Mouse (Mus musculus) cerebellum, adult 11 months (tissue): ENCODE data around the gene Cdca4.
A peak's percentile ranks its signal among the peaks of the same experiment; 100 is the strongest.

Experiments used
- DNase-seq: peaks from one replicate; pipeline ENCODE4 v3.0.0; 2022

Gene Cdca4

GRCm38 (mm10) chr12:112829244-112829864 is at the start of gene Cdca4:
Gene Cdca4 (minus strand): TSS chr12:112829423.
- peak; percentile 98 for DNase-seq

DNA sequence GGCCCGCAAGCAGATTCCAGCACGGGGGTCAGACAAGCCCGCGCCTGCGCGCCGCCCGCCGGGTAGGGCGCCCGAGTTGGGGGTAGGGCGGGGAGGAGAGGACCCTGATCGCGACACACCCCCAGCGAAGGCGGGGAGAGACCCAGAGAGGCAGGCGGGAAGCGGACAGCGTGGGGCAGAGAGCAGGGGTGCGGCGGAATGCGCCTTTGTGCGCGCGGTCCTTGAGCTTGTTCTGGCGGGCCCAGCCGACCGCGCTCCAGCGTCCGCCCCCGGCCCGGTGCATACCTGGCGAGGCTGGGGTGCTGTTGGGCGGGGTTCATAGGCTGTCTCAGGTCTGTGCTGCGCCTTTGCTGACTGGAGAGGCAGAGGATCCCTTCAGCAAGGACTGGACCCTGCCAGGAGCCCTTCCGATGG is 48.4 kb upstream of the Cdca4 start:
- no peak for DNase-seq

GRCm38 (mm10) chr12:112877073-112877576 is 47.9 kb upstream of the Cdca4 start:
- no peak for DNase-seq

DNA sequence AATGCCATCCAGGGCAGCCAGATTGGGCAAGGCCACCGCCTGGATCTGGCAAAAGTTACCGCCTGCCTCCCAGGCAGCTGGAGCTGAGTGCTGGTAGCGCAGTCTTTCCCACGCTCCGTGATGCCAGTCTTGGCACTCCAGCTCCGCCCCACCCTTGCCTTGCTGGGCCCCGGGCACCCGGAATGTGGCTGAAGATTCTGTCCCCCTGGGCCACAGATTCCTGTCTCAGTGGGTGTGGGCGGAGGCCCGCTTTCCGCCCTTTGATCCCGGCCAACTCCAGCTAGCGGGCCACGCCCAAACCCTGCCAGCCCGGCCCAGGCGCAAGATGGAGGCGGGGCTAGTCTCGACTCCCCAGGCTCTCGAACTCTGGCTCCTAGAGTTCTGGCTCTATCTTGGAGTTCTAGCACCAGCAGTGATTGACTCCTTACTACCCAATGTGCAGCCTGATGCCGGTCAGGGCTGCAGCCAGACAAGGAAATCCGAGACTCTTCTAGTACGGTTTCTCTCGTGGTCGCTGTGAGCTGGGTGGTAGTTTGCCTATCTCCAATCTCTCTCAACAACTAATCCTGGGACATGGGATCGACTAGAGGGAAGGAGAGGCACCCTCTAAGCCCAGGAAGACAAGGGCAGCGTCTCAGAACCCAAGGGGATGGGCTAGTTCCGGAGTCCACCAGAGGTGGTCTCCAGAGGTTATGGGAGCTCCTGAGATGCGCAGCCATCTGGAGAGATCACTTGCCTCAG is 47.3 kb upstream of the Cdca4 start:
- DNase-seq, result no peak

DNA sequence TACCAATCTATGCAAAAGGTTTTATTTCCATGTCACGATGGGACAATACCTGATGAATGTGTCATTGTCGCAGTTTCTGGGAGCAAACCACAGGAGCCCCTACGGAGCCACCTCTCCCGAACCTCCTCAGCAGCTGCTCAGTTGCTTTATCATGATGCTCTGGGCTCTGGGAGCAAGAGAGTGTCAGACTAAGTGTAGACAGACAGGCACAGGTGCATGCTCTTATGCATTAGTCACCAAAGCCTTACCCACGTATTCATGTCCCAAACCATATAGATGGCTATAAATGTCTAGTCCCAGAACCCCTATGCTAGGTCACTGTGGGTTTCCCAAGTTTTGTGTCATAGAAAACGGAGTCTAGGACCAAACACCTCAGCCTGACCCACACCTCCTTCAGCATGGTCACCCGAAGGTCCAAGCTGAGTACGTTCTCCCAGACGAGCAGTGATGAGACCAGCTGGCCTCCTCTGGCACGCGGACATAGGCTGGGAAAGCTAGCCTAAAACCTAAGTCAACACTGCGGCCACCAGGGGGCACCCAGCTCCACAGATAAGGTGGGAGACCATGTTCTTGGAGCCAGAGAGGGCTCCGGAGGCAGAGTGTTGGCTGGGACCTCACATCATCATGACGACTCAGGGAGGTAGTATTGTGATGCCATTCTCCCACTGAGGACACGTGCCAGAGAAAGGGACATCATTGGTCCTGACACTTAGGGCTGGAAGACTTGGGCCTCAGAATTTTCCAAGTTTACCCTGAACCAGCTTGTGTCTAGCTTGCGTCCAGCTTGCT is 46.2 kb upstream of the Cdca4 start:
- DNase-seq, result peak; percentile 79

DNA sequence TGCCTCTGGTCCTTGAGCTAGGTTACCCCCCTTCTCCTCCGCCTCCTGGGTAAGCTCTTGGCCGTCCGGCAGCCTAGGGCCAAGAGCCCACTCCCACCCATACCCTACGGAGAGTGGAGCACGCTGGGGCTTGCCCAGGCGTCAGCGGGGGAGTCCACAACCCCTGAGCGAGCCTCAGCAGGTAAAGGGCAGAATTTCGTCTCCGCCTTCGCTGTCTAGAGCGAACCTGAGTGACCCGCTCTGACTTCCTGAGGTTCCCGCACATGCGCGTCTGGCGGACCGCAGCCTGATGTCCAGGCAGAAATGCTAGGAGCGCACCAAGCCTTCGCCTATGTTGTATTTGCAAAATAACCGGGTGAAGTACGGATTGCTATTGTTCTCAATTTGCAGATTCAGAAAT is 45.0 kb upstream of the Cdca4 start:
- no peak for DNase-seq

- DNase-seq, result no peak
These were observed 44.4 kb upstream of the Cdca4 start for GRCm38 (mm10) chr12:112873452-112874190.

DNA sequence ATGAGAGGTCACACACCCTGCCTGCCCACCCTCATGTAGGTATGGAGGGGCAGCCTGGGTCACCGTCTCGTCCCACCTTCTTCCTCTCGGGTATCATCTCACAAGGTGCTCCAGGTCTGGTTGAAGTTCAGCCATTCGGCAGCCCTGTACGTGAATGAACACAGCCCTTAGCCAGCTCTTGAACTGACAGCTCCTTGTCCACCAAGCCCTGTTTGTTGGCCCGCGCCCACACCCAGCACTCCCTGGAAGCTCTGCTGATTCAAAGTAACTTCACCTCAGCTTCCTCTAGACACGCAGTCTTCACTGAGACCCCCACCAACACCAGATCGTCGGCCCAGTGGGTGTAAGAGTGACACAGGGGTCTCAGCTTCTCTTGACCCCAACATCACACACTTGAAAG is 43.8 kb upstream of the Cdca4 start:
- no peak for DNase-seq

GRCm38 (mm10) chr12:112871272-112871671 is 42.0 kb upstream of the Cdca4 start:
- no peak for DNase-seq

DNA sequence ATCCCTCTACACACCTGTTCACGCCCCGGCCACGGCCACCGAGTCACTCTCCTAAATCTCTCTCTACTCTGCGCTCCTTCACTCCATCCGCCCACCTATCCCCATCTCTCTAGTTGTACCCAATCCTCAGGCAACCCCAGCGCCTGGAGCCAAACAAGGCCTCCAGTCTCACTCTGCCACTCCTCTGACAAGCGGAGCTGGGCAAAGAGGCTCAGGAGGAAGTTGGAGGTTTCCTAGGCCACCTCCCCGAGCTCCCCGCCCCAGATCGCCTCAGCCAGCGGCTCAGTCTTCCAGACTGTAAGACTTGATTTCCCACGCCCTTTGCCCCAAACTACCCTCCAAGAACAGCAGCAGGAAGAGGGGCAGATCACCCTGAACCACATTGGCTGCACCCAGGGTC is 41.6 kb upstream of the Cdca4 start:
- DNase-seq, result no peak

GRCm38 (mm10) chr12:112869783-112870204 is 40.6 kb upstream of the Cdca4 start:
- DNase-seq, result no peak

- no peak for DNase-seq
These were observed 39.2 kb upstream of the Cdca4 start, which contains the start of gene Gpr132 for GRCm38 (mm10) chr12:112868178-112869087. Gene Gpr132 (minus strand): TSS chr12:112868228.

DNA sequence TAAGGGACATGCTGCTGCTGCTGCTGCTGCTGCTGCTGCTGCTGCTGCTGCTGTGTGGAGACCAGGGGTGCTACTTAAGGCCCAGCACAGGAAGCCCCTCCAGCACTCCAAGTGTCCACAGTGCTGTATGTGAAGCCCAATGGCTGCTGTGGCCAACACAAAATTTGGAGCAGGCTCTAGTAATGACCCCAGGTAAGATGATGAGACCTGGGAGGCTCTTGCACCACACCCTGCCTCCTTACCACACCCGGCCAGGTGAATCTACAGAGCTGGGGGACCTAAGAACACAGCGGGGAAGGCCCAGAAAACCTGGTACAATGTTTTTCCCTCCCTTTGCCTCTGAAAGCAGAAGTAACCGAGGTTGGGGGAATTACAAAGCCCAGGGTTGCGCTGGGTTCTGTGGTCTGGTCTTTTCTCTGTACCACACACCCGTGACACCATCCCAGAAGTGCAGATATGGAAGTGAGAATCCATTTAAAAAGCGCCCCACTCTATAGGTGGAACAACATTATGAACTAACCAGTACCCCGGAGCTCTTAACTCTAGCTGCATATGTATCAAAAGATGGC is 38.0 kb upstream of the Cdca4 start:
- no peak for DNase-seq

DNA sequence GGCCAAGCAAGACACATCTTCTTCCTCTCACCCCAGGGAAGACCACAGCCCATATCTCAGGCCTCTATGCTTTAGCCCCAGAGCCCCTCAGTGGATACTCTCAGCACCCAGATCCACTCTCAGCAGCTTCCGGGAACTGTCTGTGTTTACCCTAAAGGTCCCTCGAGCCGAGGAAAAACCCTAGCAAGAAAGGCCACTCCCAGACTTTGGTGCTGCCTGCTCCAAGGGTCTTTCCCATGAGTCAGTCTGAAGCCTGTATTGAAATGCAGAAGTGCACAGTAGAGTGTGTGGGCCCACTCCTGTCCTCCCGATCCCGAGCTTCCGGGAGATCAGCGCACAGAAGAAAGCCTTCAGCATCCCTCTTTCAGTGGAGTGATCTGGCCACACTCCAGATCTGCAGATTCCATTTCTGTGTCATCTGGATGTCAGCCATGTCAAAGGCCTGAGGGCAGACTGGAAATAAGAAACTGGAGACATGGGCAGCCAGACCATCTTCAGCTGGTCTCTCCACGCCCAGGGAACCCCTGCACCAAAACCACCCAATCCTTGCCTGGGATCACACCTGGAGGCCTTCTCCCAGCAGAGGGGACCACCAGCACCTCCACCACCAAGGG is 37.4 kb upstream of the Cdca4 start:
- no peak for DNase-seq

DNA sequence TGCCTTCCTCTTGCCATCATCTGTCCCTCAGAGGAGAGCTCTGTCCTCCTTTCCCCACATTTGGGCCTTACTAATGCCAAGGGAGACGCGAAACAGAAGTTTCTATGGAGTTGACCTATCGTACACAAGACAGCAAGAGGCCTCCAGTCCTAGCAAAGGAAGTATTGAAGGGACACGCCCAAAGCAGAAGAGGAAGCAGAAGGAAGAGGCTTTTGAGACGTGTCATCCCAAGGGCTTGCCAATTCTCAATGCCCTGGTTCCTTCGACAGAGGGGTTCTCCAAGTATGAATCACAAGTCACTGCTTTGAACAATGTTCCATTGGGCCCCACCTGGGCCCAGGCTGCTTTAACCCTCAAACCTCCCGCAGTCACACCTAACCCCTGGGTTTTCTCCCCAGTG is 35.6 kb upstream of the Cdca4 start:
- DNase-seq, result no peak

GRCm38 (mm10) chr12:112861911-112862321 is 32.7 kb upstream of the Cdca4 start:
- no peak for DNase-seq

DNA sequence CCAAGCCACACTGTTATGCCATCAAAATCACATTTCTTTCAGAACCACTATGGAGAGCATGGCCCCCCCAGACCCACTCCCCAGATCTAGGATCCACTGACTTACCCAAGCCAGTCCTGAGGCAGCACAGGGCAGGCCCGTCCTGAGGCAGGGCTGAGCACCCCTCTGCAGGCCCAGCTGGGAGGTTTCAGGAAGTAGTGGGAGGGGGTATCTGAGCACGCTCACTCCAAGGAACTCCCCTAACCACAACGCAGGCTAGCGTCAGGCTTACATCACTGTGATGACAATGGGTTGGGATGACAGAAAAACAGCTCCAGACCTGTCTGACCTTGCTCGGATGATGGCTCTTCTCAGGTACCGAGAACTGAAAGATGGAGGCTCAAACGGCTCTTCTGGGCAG is 31.5 kb upstream of the Cdca4 start:
- no peak for DNase-seq

- no peak for DNase-seq
These were observed 30.7 kb upstream of the Cdca4 start for GRCm38 (mm10) chr12:112859930-112860329.

GRCm38 (mm10) chr12:112858581-112859336 is 29.5 kb upstream of the Cdca4 start:
- DNase-seq, result no peak
